Mouse (Mus musculus): ENCODE results near the gene Msl1. TPM values are rescaled to one million over a fixed set of nuclear protein-coding genes. Genes with fewer than 3 reads are reported as not detected.
A peak's percentile ranks its signal among the peaks of the same experiment; 100 is the strongest.
"Not testable (repeated sequence)": the region's sequence is repeated elsewhere in the genome, so short reads cannot be mapped to it uniquely, and the experiment has no call there.

Gene Msl1
- total RNA-seq, 2 experiments from 2014 or later = 169 to 193 TPM

DNA sequence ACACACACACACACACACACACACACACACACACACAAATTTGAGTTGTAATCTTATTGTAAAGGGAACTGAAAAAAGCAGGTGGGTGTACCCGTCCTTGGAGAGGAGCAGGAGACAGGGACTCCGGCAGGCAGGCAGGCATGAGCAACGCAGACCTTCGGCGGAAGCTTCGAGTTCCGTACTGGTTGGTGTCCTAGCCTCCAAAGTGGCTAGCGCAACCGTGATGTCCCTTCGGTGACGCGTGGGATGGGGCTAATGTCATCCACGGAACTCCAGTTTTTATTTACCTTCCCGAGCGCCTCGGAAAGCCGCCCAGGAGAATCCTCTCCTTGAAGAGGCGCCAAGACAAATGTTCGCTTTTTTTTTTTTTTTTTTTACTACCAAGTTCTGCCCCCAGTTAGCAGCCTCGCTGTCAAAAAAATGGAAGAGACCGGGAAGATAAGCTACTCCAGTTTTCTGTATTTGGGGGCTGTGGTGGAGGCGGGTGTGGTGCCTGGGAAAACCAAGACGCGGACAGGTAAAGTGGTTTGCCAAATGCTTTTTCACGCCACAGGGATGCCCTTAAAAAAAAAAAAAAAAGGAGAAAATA lies 6.0 kb upstream of the Msl1 start:
- DNase-seq (ENCODE audit: low spot score in 2 of 2) = no peak
- intact Hi-C loops (cut with DNase I) = loop anchor here (2.0 to 5.0 kb wide), 2 partner anchors 39 to 72 kb away; no protein-coding TSS in a partner anchor

DNA sequence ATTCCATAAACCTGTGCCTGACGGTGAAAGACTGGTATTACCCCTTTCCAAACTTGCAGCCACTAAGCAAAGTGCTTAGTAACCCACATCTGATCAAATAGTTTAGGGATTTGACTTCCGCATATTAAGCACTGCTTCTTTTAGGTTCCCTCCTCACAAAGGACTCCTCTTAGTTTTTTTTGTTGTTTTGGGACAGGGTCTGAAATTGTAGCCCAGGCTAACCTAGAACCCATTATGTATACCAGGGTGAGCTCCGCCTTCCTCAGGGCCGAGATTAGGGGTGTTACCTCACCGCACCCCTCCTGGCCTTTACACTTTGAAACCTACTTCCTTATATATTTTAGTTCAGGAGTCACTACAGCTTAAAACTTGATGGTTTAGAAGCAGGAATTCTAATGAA lies 5.5 kb upstream of the Msl1 start:
- no peak for DNase-seq (ENCODE audit: low spot score in 2 of 2)
- intact Hi-C loops (cut with DNase I) = loop anchor here (2.0 to 5.0 kb wide), 2 partner anchors 39 to 73 kb away; no protein-coding TSS in a partner anchor

DNA sequence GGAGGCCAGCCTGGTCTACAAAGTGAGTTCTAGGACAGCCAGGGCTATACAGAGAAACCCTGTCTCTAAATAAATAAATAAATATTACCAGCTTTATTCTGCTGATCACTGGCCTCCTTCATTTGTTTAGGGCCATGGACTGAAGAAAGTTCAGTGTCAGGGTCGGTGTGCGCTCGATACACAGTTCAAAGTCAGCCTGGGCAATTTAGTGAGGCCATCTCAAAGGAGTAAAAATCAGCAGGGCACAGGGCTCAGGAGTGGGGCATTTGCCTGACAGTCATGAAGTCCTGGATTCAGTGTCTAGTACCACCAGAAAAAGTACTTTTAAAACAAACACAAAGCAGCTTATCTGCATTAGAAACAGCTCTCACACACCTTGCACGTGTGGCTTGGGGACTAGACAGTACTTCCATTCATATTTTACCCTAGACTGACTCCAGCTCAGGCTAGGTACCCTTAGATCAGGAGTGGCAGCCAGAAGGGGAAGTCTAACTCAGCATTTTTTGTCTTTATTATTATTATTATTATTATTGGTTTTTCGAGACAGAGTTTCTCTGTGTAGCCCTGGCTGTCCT lies 4.6 kb upstream of the Msl1 start:
- no peak for DNase-seq (ENCODE audit: low spot score in 2 of 2)
- intact Hi-C loops (cut with DNase I) = no loop called here

- intact Hi-C loops (cut with DNase I) = no loop called here
- DNase-seq (ENCODE audit: low spot score in 2 of 2) = no peak
Observed at GRCm38 (mm10) chr11:98791448-98791847, 3.9 kb upstream of the Msl1 start.

DNA sequence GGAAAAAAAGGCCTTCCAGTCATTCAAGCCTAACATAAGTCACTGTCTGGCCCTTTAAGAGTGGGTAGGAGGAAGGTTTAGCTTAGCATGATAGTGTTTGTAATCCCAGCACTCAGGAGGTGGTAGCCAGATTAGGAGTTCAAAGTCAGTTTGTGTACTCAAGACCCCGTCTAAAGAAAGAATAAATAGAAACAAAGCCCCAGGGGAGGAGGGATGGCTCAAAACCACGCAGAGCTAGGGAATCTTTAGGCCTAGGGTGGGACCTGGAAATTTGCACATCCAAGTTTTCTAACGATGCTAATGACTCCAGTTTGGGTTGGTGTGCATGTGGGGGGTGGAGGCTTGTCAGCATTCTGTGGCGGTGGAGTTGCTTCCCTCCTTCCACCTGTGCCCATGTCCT lies 3.2 kb upstream of the Msl1 start:
- intact Hi-C loops (cut with DNase I) = no loop called here
- DNase-seq (ENCODE audit: low spot score in 2 of 2) = no peak

DNA sequence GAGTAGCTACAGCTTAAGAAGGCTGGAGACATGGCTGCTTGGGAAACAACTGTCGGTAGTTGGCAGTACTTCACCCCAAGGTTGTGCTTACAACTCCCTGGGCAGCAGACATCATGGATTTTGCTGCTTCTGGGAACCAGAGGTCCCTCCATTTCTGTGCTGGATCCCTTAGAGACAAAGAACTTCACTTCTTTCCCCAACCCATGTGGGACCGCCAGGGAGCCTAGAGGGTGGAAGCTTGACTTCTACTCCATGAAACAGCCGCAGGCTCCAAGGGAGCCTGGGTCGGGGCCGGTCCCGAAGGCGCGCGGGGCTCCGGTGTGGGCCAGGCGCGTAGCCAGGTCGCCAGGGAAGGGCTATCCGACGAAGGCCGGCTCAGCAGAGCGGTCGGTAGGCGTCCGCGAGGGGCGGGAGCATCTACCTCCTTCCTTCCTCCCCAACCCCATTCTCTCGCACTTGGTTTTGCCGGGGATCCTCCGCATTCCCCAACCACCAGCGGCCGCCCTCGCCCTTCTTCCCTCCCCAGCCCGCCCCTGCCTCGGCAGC lies 774 bp upstream of the Msl1 start:
- peak; percentile 84 to 88 for DNase-seq (ENCODE audit: low spot score in 2 of 2)
- intact Hi-C loops (cut with DNase I) = loop anchor here (2.0 kb wide), 1 partner anchor 14 kb away; no protein-coding TSS in a partner anchor

DNA sequence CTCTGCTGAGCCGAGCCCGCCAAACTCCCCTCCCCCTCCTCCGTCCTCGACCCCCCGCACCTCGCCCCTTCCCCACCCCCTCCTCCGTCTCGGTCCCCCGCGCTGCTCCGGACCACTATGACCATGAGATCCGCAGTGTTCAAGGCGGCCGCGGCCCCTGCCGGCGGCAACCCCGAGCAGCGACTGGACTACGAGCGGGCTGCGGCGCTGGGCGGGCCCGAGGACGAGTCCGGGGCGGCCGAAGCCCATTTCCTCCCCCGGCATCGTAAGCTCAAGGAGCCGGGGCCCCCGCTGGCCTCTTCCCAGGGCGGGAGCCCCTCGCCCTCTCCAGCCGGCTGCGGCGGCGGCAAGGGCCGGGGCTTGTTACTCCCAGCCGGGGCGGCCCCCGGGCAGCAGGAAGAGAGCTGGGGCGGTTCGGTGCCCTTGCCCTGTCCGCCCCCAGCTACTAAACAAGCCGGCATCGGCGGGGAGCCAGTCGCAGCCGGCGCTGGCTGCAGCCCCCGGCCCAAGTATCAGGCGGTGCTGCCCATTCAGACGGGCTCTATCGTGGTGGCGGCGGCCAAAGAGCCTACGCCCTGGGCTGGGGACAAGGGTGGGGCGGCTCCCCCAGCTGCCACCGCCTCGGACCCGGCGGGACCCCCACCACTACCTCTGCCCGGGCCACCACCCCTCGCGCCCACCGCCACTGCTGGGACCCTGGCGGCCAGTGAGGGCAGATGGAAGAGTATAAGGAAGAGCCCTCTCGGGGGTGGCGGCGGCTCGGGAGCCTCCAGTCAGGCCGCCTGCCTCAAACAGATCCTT lies 598 bp downstream of the Msl1 start:
- intact Hi-C loops (cut with DNase I) = loop anchor here (2.0 kb wide), 1 partner anchor 13 kb away; no protein-coding TSS in a partner anchor
- DNase-seq (ENCODE audit: low spot score in 2 of 2) = peak in 1 of 2 experiments; percentile 55

- intact Hi-C loops (cut with DNase I) = no loop called here
Observed at GRCm38 (mm10) chr11:98796515-98797216, 1.4 kb downstream of the Msl1 start.

DNA sequence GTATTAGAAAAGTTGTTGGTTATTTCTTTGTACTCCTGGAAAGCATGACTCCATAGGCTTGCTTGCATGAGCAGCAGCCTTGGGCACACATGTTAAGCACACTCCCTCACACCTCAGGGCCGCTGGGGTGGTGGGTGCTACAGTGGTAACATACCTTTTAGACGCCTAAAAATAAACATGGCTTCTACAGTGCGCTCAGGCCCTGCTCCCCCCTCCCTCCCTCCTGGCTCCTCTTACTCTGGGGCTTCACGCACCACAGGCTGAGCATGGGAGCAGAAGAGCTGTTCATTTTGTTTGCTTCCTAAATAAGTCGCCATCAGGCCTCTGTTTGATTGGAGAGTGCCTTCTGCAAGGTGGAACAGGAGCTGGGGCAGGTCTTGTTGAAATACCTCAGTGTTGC lies 2.0 kb downstream of the Msl1 start:
- DNase-seq (ENCODE audit: low spot score in 2 of 2) = no peak
- intact Hi-C loops (cut with DNase I) = no loop called here

More at GRCm38 (mm10) chr11:98796515-98797216, 1.4 kb downstream of the Msl1 start:
- DNase-seq (ENCODE audit: low spot score in 2 of 2) = peak; percentile 75 to 78

DNA sequence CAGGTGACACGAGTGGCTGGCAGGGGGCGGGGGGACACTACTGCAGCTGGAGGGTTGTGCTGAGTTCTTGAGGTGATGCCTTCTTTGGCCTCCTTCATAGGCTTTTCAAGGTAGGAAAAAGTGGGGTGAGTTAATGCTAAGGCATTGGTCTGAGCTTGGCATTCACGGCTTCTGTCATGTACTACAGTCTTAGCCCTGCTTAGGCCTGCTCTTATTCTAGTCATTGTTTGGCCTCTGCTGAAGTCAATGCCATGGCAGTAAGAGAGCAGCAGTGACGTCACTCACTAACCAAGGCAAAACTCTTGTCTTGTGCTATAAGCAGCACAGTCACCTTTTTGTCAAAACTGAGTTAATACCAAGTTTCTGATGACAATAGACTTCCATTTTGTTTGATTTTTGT lies 2.6 kb downstream of the Msl1 start:
- no peak for DNase-seq (ENCODE audit: low spot score in 2 of 2)
- intact Hi-C loops (cut with DNase I) = no loop called here

DNA sequence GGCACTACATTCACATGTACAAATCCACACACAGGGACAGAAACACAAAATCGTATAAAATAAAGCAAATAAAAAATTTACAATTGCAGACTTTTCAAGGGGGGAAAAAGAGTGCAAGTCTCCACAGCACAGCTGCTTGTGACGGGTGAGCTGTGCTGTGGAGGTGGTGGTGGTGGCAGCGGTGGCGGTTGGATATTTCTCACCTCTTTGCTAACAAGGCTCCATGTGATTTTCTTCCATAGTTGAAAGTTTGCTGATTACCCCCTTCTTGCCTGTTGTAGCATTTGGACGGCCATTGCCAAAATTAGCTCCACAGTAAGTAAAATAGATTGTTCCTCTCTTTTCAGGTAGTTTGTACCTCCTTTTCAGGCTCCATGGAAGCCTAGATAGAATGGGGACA lies 9.3 kb downstream of the Msl1 start, which contains the start of gene Casc3:
Gene Casc3, plus strand, starts transcription at position 301 of the 400 bp plus-strand sequence.
- intact Hi-C loops (cut with DNase I) = no loop called here
- no peak for DNase-seq (ENCODE audit: low spot score in 2 of 2)

DNA sequence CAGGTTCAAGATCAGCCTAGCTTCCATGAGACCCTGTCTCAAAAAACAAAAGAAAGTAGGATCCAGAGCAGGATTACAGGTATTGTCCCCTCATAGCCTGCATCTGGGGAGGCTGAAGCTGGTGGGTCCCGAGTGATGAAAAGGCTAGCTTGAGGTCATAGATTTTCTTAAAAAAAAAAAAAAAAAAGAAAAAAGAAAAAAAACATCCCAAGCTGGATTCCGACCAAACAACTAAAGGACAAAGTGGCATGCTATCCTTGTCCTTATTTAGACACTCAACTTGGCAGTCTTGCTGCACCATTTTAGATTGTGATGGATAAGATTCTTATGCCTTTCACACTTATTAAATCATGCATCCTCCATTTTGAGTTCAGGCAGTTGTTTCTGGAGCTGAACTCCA lies 13.1 kb downstream of the Msl1 start:
- DNase-seq (ENCODE audit: low spot score in 2 of 2) = no peak
- intact Hi-C loops (cut with DNase I) = loop anchor here (2.0 kb wide), 1 partner anchor 14 kb away; the partner anchor contains the start of gene Msl1

DNA sequence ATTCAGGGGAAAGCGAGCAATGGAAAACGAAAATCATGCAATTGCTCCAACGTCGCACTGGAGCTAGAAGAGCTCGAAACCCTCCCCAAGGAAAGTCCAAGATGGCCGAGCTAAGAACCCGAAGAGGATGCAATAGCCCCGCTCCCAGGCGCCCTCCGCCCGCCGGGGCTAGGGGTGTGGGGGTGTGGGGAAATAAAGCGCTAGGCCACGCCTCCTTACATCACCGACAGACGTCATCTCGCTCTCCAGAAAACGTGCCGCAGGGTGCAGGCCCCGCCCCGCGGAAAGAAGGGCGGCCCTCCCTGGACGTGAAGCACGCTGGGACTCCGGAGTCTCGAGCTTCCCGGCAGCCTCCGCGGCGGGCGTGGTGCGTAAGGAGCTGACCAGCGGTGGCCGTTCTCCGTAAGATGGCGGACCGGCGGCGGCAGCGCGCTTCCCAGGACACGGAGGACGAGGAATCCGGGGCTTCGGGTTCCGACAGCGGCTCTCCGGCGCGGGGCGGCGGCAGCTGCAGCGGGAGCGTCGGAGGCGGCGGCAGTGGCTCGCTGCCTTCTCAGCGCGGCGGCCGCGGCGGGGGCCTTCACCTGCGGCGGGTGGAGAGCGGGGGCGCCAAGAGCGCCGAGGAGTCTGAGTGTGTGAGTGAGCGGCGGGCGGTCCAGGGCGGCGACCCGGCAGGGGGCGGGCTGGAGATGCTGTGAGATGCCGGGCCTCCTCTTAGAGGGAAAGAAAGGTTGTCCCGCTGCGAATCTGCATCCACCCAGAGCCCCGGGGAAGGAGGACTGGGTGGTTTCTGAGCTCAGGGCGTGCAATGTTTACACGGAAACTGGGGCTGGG lies 14.4 kb downstream of the Msl1 start:
- peak; percentile 99 for DNase-seq (ENCODE audit: low spot score in 2 of 2)
- intact Hi-C loops (cut with DNase I) = loop anchor here (2.0 kb wide), 1 partner anchor 15 kb away; the partner anchor contains the start of gene Msl1

GRCm38 (mm10) chr11:98810686-98811085 lies 15.4 kb downstream of the Msl1 start:
- DNase-seq (ENCODE audit: low spot score in 2 of 2) = no peak

GRCm38 (mm10) chr11:98816706-98817239 lies 21.5 kb downstream of the Msl1 start:
- no peak for DNase-seq (ENCODE audit: low spot score in 2 of 2)
- intact Hi-C loops (cut with DNase I) = no loop called here

More at GRCm38 (mm10) chr11:98810686-98811085, 15.4 kb downstream of the Msl1 start:
- intact Hi-C loops (cut with DNase I) = no loop called here

- DNase-seq (ENCODE audit: low spot score in 2 of 2) = no peak
- intact Hi-C loops (cut with DNase I) = no loop called here
Observed at GRCm38 (mm10) chr11:98820968-98821367, 25.7 kb downstream of the Msl1 start.

DNA sequence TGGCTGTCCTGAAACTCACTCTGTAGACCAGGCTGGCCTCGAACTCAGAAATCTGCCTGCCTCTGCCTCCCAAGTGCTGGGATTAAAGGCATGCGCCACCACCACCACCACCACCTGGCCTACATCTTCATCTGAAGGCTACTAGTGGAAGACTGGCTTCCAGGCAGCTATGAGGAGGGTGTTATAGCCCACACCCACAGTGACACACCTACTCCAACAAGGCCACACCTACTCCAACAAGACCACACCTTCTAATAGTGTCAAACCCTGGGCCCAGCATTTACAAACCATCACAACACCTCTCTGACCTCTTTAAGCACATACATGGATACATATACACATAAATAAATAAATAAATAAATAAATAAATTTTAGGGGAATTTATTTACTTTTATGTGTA lies 30.8 kb downstream of the Msl1 start:
- DNase-seq (ENCODE audit: low spot score in 2 of 2) = not testable (repeated sequence)
- intact Hi-C loops (cut with DNase I) = loop anchor here (5.0 kb wide), 1 partner anchor 129 kb away; no protein-coding TSS in a partner anchor

DNA sequence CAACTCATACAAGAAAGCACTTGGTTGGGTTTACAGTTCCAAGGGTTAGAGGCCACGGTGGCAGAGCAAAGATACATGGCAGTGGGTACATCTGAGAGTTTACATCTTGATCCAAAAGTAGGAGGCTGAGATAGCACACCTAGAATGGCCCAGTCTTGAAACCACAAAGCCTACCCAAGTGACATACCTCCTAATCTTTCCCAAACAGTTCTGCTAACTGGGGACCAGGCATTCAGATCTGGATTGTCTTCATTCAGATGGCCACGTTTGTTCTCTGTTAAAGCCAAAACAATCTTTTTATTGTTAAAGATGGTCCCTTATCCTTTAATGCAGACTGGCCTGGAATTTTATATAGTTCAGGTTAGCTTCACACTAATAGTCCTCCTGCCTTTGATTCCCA lies 32.6 kb downstream of the Msl1 start:
- intact Hi-C loops (cut with DNase I) = loop anchor here (2.0 to 5.0 kb wide), 2 partner anchors 39 to 131 kb away; no protein-coding TSS in a partner anchor
- DNase-seq (ENCODE audit: low spot score in 2 of 2) = no peak
